Mouse (Mus musculus): ENCODE results near the gene Ppp1r10.

DNA sequence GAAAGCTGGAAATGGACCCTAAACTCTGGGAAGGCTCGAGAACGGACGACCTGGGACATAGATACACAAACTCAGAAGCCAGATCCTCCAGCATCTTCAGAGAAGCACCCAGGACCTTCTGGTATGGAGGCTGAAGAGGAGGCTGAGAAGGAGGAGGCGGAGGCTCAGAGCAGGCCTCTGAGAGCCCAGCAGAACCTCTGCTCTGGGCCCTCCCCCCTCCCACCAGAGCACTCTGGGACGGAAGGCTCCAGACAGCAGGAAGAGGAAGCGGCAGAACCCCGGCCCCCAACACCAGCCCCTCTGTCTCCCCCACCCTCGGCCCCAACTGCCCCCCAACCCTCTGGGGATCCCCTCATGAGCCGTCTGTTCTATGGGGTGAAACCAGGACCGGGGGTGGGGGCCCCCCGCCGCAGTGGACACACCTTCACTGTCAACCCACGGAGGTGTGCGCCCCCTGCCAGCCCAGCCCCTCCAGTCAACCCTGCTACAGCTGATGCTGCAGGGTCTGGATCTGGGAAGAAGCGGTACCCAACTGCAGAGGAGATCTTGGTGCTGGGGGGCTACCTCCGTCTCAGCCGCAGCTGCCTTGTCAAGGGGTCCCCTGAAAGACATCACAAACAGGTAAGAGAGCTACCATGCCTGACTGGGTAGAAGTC lies 47.9 kb upstream of the Ppp1r10 start:
- peak; percentile 36; the same call in 1 of the 2 replicates for TF ChIP-seq POLR2A (IDR thresholded peaks at IDR 0.05; ENCODE audit: low read depth, low read length)
- no peak for TF ChIP-seq CTCF (IDR thresholded peaks at IDR 0.05; ENCODE audit: extremely low read depth, insufficient read depth, insufficient read length, insufficient replicate concordance)
